Mouse (Mus musculus): Measurements from ENCODE around the gene Patz1. TPM values are rescaled to one million over a fixed set of nuclear protein-coding genes. Genes with fewer than 3 reads are reported as not detected.

Gene Patz1
- polyA plus RNA-seq, 1 experiment from 2014 or later = 28.6 TPM

DNA sequence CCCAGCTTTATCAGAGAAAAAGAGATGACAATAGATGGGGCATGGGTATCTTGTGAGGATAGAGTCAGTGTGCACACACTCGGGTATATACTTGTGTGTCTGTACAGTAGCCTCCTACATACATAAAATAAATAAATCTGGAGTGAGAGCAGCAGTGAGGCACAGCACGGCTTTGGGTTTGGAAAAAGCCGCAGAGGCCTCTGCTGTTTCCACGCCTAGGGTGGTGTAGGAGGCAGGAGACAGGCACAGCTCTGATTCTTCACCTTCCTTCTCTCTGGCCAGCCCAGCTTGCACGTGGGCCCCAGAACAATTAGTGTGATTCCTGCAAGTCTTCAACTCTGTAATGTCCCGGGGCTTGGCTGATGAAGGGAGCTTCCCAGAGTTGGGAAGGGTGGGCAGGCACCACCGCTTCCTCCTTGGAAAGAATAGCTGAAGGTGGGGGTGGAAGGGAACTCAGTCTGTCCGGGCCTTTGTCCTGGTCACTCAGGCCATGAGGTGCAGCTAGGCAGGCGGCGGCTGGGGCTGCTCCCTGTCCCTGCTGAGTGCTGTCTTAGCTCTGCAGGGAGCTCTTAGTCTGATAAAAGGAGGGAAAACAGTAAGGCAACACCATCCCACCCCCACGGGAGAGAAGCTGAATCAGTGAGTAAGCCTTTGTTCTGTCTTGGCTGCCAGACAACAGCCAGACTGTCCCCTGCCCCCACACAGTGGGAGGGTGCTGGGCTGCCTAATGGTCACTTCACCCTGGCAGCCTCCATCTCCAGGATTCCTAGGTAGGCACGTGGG, 48.7 kb downstream of the Patz1 start:
- Histone ChIP-seq H3K4me3 (ENCODE audit: low read depth, low read length) (no peak overlapping the region), H3K4me2 (no peak overlapping the region), H3K9ac (ENCODE audit: low read depth, low read length) (peak overlapping the region; percentile 58), H3K27me3 (ENCODE audit: control insufficient read depth, insufficient read depth, low read length) (no peaks in the 10 kb centered on the region), H3K4me1 (ENCODE audit: control insufficient read depth, insufficient read depth, low read length) (peaks cover 26% of the 10 kb centered on the region), H3K27ac (ENCODE audit: low read depth, low read length) (peak overlapping the region; percentile 85), H3K9me3 (replicated peaks; ENCODE audit: control insufficient read depth, low read length) (no peaks in the 10 kb centered on the region), H3K36me3 (ENCODE audit: control insufficient read depth, insufficient read depth, low read length) (no peaks in the 10 kb centered on the region)
- peak; percentile 65 for ATAC-seq (replicated peaks; ENCODE audit: insufficient number of reproducible peaks, low FRiP score, low TSS enrichment)
- 6% methylated on average over 12 of the region's 12 CpGs for WGBS (ENCODE audit: insufficient replicate concordance)

GRCm38 (mm10) chr11:3337961-3338360, 49.3 kb downstream of the Patz1 start:
- WGBS (ENCODE audit: insufficient replicate concordance) = 50% methylated on average over 5 of the region's 5 CpGs
- Histone ChIP-seq H3K4me2 (no peak overlapping the region), H3K9me3 (replicated peaks; ENCODE audit: control insufficient read depth, low read length) (no peaks in the 10 kb centered on the region), H3K4me3 (ENCODE audit: low read depth, low read length) (no peak overlapping the region), H3K36me3 (ENCODE audit: control insufficient read depth, insufficient read depth, low read length) (no peaks in the 10 kb centered on the region), H3K9ac (ENCODE audit: low read depth, low read length) (peak overlapping the region; percentile 58; the same call in 1 of the 2 replicates), H3K27ac (ENCODE audit: low read depth, low read length) (peak overlapping the region; percentile 85), H3K4me1 (ENCODE audit: control insufficient read depth, insufficient read depth, low read length) (peaks cover 26% of the 10 kb centered on the region), H3K27me3 (ENCODE audit: control insufficient read depth, insufficient read depth, low read length) (no peaks in the 10 kb centered on the region)
- ATAC-seq (replicated peaks; ENCODE audit: insufficient number of reproducible peaks, low FRiP score, low TSS enrichment) = no peak; the same call in 1 of the 2 replicates

GRCm38 (mm10) chr11:3341476-3341875, 52.8 kb downstream of the Patz1 start:
- WGBS (ENCODE audit: insufficient replicate concordance) = 73% methylated on average over 5 of the region's 5 CpGs
- H3K27ac ChIP-seq (ENCODE audit: low read depth, low read length) = no peak overlapping the region
- H3K4me1 ChIP-seq (ENCODE audit: control insufficient read depth, insufficient read depth, low read length) = peaks cover 16% of the 10 kb centered on the region
- H3K9me3 ChIP-seq (replicated peaks; ENCODE audit: control insufficient read depth, low read length) = no peaks in the 10 kb centered on the region
- ATAC-seq (replicated peaks; ENCODE audit: insufficient number of reproducible peaks, low FRiP score, low TSS enrichment) = no peak
- H3K4me3 ChIP-seq (ENCODE audit: low read depth, low read length) = no peak overlapping the region
- no peak overlapping the region for H3K9ac ChIP-seq (ENCODE audit: low read depth, low read length)
- H3K4me2 ChIP-seq = no peak overlapping the region
- H3K36me3 ChIP-seq (ENCODE audit: control insufficient read depth, insufficient read depth, low read length) = peaks cover 11% of the 10 kb centered on the region; the same call in 1 of the 2 replicates
- H3K27me3 ChIP-seq (ENCODE audit: control insufficient read depth, insufficient read depth, low read length) = no peaks in the 10 kb centered on the region

DNA sequence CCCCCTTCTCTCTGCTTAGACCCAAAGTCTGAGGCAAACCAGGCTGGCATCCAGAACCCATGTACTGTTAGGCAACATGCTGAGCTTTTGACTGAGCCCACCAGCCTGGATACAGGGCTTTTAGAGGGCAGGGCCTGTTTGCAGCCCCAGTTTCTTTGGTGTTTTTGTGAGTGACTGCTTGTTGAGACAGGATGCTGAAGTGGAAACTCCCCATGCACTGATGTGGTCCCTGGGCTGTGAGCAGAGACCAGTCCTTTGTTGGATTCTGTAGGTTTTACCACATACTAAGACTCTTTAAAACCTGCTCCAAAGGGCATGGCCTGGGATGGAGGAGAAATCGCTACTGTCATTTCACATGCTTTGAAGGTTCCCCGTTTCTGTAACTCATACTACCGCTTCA, 56.2 kb downstream of the Patz1 start:
- peaks cover 13% of the 10 kb centered on the region; the same call in 1 of the 2 replicates for H3K36me3 ChIP-seq (ENCODE audit: control insufficient read depth, insufficient read depth, low read length)
- ATAC-seq (replicated peaks; ENCODE audit: insufficient number of reproducible peaks, low FRiP score, low TSS enrichment) = no peak

GRCm38 (mm10) chr11:3346351-3346750, 57.7 kb downstream of the Patz1 start:
- H3K27me3 ChIP-seq (ENCODE audit: control insufficient read depth, insufficient read depth, low read length) = no peaks in the 10 kb centered on the region
- peaks cover 13% of the 10 kb centered on the region; the same call in 1 of the 2 replicates for H3K36me3 ChIP-seq (ENCODE audit: control insufficient read depth, insufficient read depth, low read length)
- no peak overlapping the region for H3K4me3 ChIP-seq (ENCODE audit: low read depth, low read length)
- 92% methylated on average over 7 of the region's 7 CpGs for WGBS (ENCODE audit: insufficient replicate concordance)
- no peak for ATAC-seq (replicated peaks; ENCODE audit: insufficient number of reproducible peaks, low FRiP score, low TSS enrichment)
- no peak overlapping the region for H3K27ac ChIP-seq (ENCODE audit: low read depth, low read length)
- H3K4me1 ChIP-seq (ENCODE audit: control insufficient read depth, insufficient read depth, low read length) = peaks cover 23% of the 10 kb centered on the region
- H3K9me3 ChIP-seq (replicated peaks; ENCODE audit: control insufficient read depth, low read length) = no peaks in the 10 kb centered on the region
- no peak overlapping the region for H3K4me2 ChIP-seq
- H3K9ac ChIP-seq (ENCODE audit: low read depth, low read length) = no peak overlapping the region

More for the DNA sequence above, 56.2 kb downstream of the Patz1 start:
- Histone ChIP-seq H3K27me3 (ENCODE audit: control insufficient read depth, insufficient read depth, low read length) (no peaks in the 10 kb centered on the region), H3K27ac (ENCODE audit: low read depth, low read length) (no peak overlapping the region), H3K4me3 (ENCODE audit: low read depth, low read length) (no peak overlapping the region), H3K4me2 (no peak overlapping the region), H3K9me3 (replicated peaks; ENCODE audit: control insufficient read depth, low read length) (no peaks in the 10 kb centered on the region), H3K9ac (ENCODE audit: low read depth, low read length) (no peak overlapping the region), H3K4me1 (ENCODE audit: control insufficient read depth, insufficient read depth, low read length) (peaks cover 23% of the 10 kb centered on the region)
- 81% methylated on average over 3 of the region's 3 CpGs for WGBS (ENCODE audit: insufficient replicate concordance)

DNA sequence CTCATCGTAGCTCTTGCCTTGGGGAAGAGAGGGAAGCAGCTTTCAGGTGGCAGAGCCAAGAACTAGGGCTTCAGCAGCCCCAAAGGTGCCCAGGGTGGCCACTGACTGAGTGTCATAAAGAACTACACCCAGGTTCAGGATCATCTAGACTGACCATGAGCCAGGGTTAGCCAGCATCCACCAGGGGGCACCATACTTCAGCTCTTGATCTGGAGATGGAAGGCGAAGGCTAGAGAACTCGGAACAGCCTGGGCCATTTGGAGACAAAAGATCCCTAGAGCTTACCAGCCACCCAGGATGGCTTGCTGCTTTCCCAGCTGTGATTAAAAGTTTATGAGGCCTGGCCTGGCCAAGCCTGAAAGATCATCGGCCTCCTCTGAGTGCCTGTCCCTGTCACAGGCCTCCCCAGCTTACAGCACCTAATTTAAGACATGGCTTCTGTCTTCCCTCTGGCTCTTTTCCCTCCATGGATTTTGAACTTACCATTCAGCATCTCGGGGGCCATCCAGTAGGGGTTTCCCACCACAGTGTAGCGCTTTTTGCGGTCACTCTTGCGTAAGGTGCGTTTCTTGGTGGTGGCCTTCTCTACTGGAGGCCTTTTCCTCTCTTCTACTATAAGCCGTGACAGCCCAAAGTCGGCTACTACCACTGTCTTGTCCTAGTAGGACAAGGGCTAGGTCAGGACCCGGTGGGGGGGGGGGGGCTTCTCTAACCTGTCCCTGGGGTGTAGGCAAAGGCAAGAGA, 58.6 kb downstream of the Patz1 start:
- WGBS (ENCODE audit: insufficient replicate concordance) = 59% methylated on average over 12 of the region's 12 CpGs
- H3K9ac ChIP-seq (ENCODE audit: low read depth, low read length) = 0 out of 2 replicates have a peak overlapping the region, but pooled peaks have one; percentile 39

DNA sequence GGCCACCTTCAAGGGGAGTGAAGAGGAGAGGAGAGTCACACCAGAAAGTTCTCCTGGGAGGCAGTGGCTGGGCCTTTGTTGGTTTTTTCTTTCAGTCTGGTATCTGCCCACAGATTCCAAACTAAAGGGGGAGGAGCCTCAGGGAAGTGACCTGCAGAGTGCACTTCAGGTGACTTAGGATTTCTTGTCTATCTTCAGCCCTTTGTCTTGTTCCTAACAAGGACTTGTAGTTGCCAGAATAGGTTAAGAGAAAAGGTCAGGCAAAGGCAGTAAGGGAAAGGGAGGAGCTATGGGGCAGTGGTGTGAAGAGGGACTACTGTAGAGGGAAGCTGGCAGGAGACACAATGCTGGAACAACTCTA, 59.1 kb downstream of the Patz1 start:
- H3K9ac ChIP-seq (ENCODE audit: low read depth, low read length) = peak overlapping the region; percentile 52; the same call in 1 of the 2 replicates
- peak overlapping the region; percentile 65 for H3K27ac ChIP-seq (ENCODE audit: low read depth, low read length)
- peaks cover 23% of the 10 kb centered on the region for H3K4me1 ChIP-seq (ENCODE audit: control insufficient read depth, insufficient read depth, low read length)
- H3K4me2 ChIP-seq = no peak overlapping the region
- H3K36me3 ChIP-seq (ENCODE audit: control insufficient read depth, insufficient read depth, low read length) = peaks cover 21% of the 10 kb centered on the region; the same call in 1 of the 2 replicates
- H3K4me3 ChIP-seq (ENCODE audit: low read depth, low read length) = no peak overlapping the region
- no peaks in the 10 kb centered on the region for H3K27me3 ChIP-seq (ENCODE audit: control insufficient read depth, insufficient read depth, low read length)
- ATAC-seq (replicated peaks; ENCODE audit: insufficient number of reproducible peaks, low FRiP score, low TSS enrichment) = no peak
- no peaks in the 10 kb centered on the region for H3K9me3 ChIP-seq (replicated peaks; ENCODE audit: control insufficient read depth, low read length)

More for the DNA sequence above, 58.6 kb downstream of the Patz1 start:
- Histone ChIP-seq H3K27me3 (ENCODE audit: control insufficient read depth, insufficient read depth, low read length) (no peaks in the 10 kb centered on the region), H3K27ac (ENCODE audit: low read depth, low read length) (peak overlapping the region; percentile 65), H3K36me3 (ENCODE audit: control insufficient read depth, insufficient read depth, low read length) (peaks cover 18% of the 10 kb centered on the region; the same call in 1 of the 2 replicates), H3K4me2 (no peak overlapping the region), H3K4me3 (ENCODE audit: low read depth, low read length) (no peak overlapping the region), H3K4me1 (ENCODE audit: control insufficient read depth, insufficient read depth, low read length) (peaks cover 23% of the 10 kb centered on the region), H3K9me3 (replicated peaks; ENCODE audit: control insufficient read depth, low read length) (no peaks in the 10 kb centered on the region)
- 0 out of 2 replicates have a peak, but pooled peaks have one; percentile 39 for ATAC-seq (replicated peaks; ENCODE audit: insufficient number of reproducible peaks, low FRiP score, low TSS enrichment)

DNA sequence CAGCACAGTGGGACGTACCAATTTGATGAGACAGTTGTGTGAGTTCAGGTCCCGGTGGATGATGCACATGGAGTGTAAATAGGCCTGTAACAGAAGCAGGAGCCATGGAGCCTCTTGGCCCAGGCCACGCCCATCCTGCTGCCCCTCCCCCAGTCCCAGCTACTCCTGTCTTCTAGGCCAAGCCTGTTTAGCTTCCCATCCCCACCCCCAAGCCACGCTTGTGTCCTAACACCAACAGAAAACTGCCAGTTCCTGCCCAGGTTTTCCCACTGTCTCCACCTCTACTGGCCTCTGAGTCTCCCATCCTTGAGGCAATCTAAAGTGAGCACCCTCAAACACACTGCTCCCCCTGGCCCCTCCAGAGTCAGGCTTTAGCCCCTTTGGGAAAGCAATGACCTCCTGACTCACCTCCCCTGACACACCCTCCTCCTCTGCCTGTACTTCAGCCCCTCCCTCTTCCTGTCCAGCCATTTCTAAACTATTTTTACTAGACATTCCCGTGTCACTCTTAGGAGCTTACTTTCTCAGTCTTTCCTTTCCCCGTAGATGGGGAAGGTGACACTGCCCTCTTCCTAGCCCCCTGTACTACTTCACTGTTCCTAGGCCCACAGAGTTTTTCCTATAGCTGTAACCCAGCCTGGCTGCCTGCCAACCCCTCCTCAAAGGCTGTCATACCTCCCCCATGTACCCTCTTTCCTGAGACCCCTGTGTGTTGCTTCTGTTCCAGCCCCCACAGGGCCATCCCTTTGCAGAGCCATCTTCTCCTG, 60.1 kb downstream of the Patz1 start:
- H3K4me2 ChIP-seq = peak overlapping the region; percentile 6; the same call in 1 of the 2 replicates
- H3K36me3 ChIP-seq (ENCODE audit: control insufficient read depth, insufficient read depth, low read length) = peaks cover 25% of the 10 kb centered on the region
- ATAC-seq (replicated peaks; ENCODE audit: insufficient number of reproducible peaks, low FRiP score, low TSS enrichment) = peak; percentile 42; the same call in 1 of the 2 replicates
- peaks cover 23% of the 10 kb centered on the region for H3K4me1 ChIP-seq (ENCODE audit: control insufficient read depth, insufficient read depth, low read length)
- H3K9ac ChIP-seq (ENCODE audit: low read depth, low read length) = peak overlapping the region; percentile 52
- no peaks in the 10 kb centered on the region for H3K27me3 ChIP-seq (ENCODE audit: control insufficient read depth, insufficient read depth, low read length)
- no peaks in the 10 kb centered on the region for H3K9me3 ChIP-seq (replicated peaks; ENCODE audit: control insufficient read depth, low read length)
- peak overlapping the region; percentile 65 for H3K27ac ChIP-seq (ENCODE audit: low read depth, low read length)
- H3K4me3 ChIP-seq (ENCODE audit: low read depth, low read length) = no peak overlapping the region
- WGBS (ENCODE audit: insufficient replicate concordance) = 13% methylated on average over 6 of the region's 6 CpGs
